Mouse (Mus musculus) lung, embryonic 16.5 days (tissue): ENCODE results near the gene Slit3. TPM values are rescaled to one million over a fixed set of nuclear protein-coding genes. Genes with fewer than 3 reads are reported as not detected.

Experiments
- ATAC-seq: fragments of 200-750 bp; cut with Nextera tagmentation; 2 replicates; pipeline ENCODE4 v1.8.0; 2017; ENCODE audit warnings: low read depth, mild to moderate bottlenecking, moderate library complexity
- H3K27ac ChIP-seq: fragments of 300-500 bp; sonication (generic); 2 replicates; pipeline ENCODE4 v1.5.1; 2014; ENCODE audit warnings: mild to moderate bottlenecking, control low read depth, low read length
- H3K27me3 ChIP-seq: fragments of 300-500 bp; sonication (generic); 2 replicates; pipeline ENCODE4 v1.6.1; 2014; ENCODE audit warnings: low read depth, low read length, mixed read lengths; ENCODE audit not compliant: control insufficient read depth, insufficient read depth
- H3K36me3 ChIP-seq: fragments of 300-500 bp; sonication (generic); 2 replicates; pipeline ENCODE4 v1.6.1; 2014; ENCODE audit warnings: low read length; ENCODE audit not compliant: control insufficient read depth, insufficient read depth
- H3K4me1 ChIP-seq: fragments of 300-500 bp; sonication (generic); replicated peaks from 2 replicates; pipeline ENCODE4 v1.6.1; 2014; ENCODE audit warnings: low read length, mixed read lengths; ENCODE audit not compliant: control insufficient read depth, insufficient read depth
- H3K4me2 ChIP-seq: fragments of 300-500 bp; sonication (generic); 2 replicates; pipeline ENCODE4 v1.6.1; 2014; ENCODE audit warnings: low read depth, low read length, control low read depth
- H3K4me3 ChIP-seq: fragments of 300-500 bp; sonication (generic); 2 replicates; pipeline ENCODE4 v1.5.1; 2014; ENCODE audit warnings: mild to moderate bottlenecking, low read length, control low read depth
- H3K9ac ChIP-seq: fragments of 300-500 bp; sonication (generic); 2 replicates; pipeline ENCODE4 v1.6.1; 2014; ENCODE audit warnings: low read length, control low read depth
- H3K9me3 ChIP-seq: fragments of 300-500 bp; sonication (generic); 2 replicates; pipeline ENCODE4 v1.6.1; 2016; ENCODE audit warnings: low read length; ENCODE audit not compliant: control insufficient read depth
- WGBS: fragments of 180-500 bp; shearing (Covaris S2); extraction: QIAGEN DNeasy Blood & Tissue Kit; methylation state at CpG from one replicate; pipeline ENCODE4 v1.1.7; 2014; 5-methylcytosine and 5-hydroxymethylcytosine counted together
- polyA plus RNA-seq: library from polyadenylated mRNA; unstranded; fragments of >200 nt; fragmentation: Nextera tagmentation; extraction: Ambion mirVana; gene quantifications from 2 replicates; pipeline ENCODE4 v1.2.1, GENCODE M21; 2015

The Slit3 gene
- polyA plus RNA-seq, 1 experiment from 2014 or later = 9.1 TPM

- peak; percentile 20; the same call in 1 of the 2 replicates for ATAC-seq
- H3K4me2 ChIP-seq = no peak overlapping the region
- peaks cover 16% of the 10 kb centered on the region for H3K4me1 ChIP-seq
- no peaks in the 10 kb centered on the region for H3K9me3 ChIP-seq
- 41% methylated on average over 3 of the region's 3 CpGs for WGBS
- no peaks in the 10 kb centered on the region for H3K27me3 ChIP-seq
- no peak overlapping the region for H3K4me3 ChIP-seq
- H3K36me3 ChIP-seq = no peaks in the 10 kb centered on the region
- no peak overlapping the region for H3K9ac ChIP-seq
- no peak overlapping the region for H3K27ac ChIP-seq
Measured at GRCm38 (mm10) chr11:35295162-35295799, 174.3 kb downstream of the Slit3 start.

- WGBS = 91% methylated on average over 5 of the region's 5 CpGs
- H3K4me2 ChIP-seq = no peak overlapping the region
- no peaks in the 10 kb centered on the region for H3K9me3 ChIP-seq
- H3K9ac ChIP-seq = no peak overlapping the region
- no peak overlapping the region for H3K27ac ChIP-seq
- H3K4me1 ChIP-seq = peaks cover 16% of the 10 kb centered on the region
- H3K36me3 ChIP-seq = no peaks in the 10 kb centered on the region
- no peak overlapping the region for H3K4me3 ChIP-seq
- H3K27me3 ChIP-seq = no peaks in the 10 kb centered on the region
- no peak for ATAC-seq
Measured at GRCm38 (mm10) chr11:35296803-35297202, 175.8 kb downstream of the Slit3 start.

- Histone ChIP-seq H3K9ac (no peak overlapping the region), H3K4me1 (peaks cover 16% of the 10 kb centered on the region), H3K4me3 (no peak overlapping the region), H3K27me3 (no peaks in the 10 kb centered on the region), H3K36me3 (no peaks in the 10 kb centered on the region), H3K27ac (no peak overlapping the region), H3K9me3 (no peaks in the 10 kb centered on the region), H3K4me2 (no peak overlapping the region)
- peak; percentile 58 for ATAC-seq
- WGBS = 43% methylated on average over 5 of the region's 5 CpGs
Measured at GRCm38 (mm10) chr11:35297319-35297718, 176.3 kb downstream of the Slit3 start.

GRCm38 (mm10) chr11:35298526-35298925 is 177.5 kb downstream of the Slit3 start:
- Histone ChIP-seq H3K36me3 (no peaks in the 10 kb centered on the region), H3K4me2 (no peak overlapping the region), H3K27me3 (no peaks in the 10 kb centered on the region), H3K27ac (no peak overlapping the region), H3K9me3 (no peaks in the 10 kb centered on the region), H3K4me3 (no peak overlapping the region), H3K4me1 (peaks cover 16% of the 10 kb centered on the region), H3K9ac (no peak overlapping the region)
- 68% methylated on average over 2 of the region's 2 CpGs for WGBS
- ATAC-seq = no peak

- no peaks in the 10 kb centered on the region for H3K27me3 ChIP-seq
- H3K27ac ChIP-seq = no peak overlapping the region
- 82% methylated on average over 7 of the region's 7 CpGs for WGBS
- H3K4me3 ChIP-seq = no peak overlapping the region
- peaks cover 19% of the 10 kb centered on the region for H3K4me1 ChIP-seq
- no peak overlapping the region for H3K9ac ChIP-seq
- no peak for ATAC-seq
- H3K9me3 ChIP-seq = no peaks in the 10 kb centered on the region
- no peak overlapping the region for H3K4me2 ChIP-seq
- no peaks in the 10 kb centered on the region for H3K36me3 ChIP-seq
Measured at GRCm38 (mm10) chr11:35299857-35300375, 178.9 kb downstream of the Slit3 start.

- Histone ChIP-seq H3K36me3 (no peaks in the 10 kb centered on the region), H3K4me2 (no peak overlapping the region), H3K4me3 (no peak overlapping the region), H3K27ac (no peak overlapping the region), H3K9me3 (no peaks in the 10 kb centered on the region), H3K27me3 (no peaks in the 10 kb centered on the region), H3K4me1 (peaks cover 11% of the 10 kb centered on the region), H3K9ac (no peak overlapping the region)
- no peak for ATAC-seq
- 81% methylated on average over 5 of the region's 5 CpGs for WGBS
Measured at GRCm38 (mm10) chr11:35302272-35302671, 181.2 kb downstream of the Slit3 start.

GRCm38 (mm10) chr11:35304216-35304975 is 183.4 kb downstream of the Slit3 start:
- 77% methylated on average over 8 of the region's 8 CpGs for WGBS
- Histone ChIP-seq H3K36me3 (no peaks in the 10 kb centered on the region), H3K4me1 (0 out of 2 replicates have a peak, but pooled peaks cover 5% of the 10 kb centered on the region), H3K27ac (no peak overlapping the region), H3K9ac (no peak overlapping the region), H3K9me3 (no peaks in the 10 kb centered on the region), H3K4me3 (no peak overlapping the region), H3K4me2 (no peak overlapping the region), H3K27me3 (no peaks in the 10 kb centered on the region)
- no peak for ATAC-seq

- ATAC-seq = no peak
- WGBS = 62% methylated on average over 5 of the region's 5 CpGs
Measured at GRCm38 (mm10) chr11:35305111-35305510, 184.1 kb downstream of the Slit3 start.

GRCm38 (mm10) chr11:35305910-35306309 is 184.9 kb downstream of the Slit3 start:
- H3K36me3 ChIP-seq = no peaks in the 10 kb centered on the region
- ATAC-seq = no peak
- no peak overlapping the region for H3K9ac ChIP-seq
- H3K27me3 ChIP-seq = no peaks in the 10 kb centered on the region
- no peaks in the 10 kb centered on the region for H3K9me3 ChIP-seq
- WGBS = 77% methylated on average over 3 of the region's 3 CpGs
- H3K27ac ChIP-seq = no peak overlapping the region
- 0 out of 2 replicates have a peak, but pooled peaks cover 5% of the 10 kb centered on the region for H3K4me1 ChIP-seq
- H3K4me3 ChIP-seq = no peak overlapping the region
- H3K4me2 ChIP-seq = no peak overlapping the region

More at GRCm38 (mm10) chr11:35305111-35305510, 184.1 kb downstream of the Slit3 start:
- no peak overlapping the region for H3K4me3 ChIP-seq
- no peaks in the 10 kb centered on the region for H3K36me3 ChIP-seq
- no peaks in the 10 kb centered on the region for H3K9me3 ChIP-seq
- H3K9ac ChIP-seq = no peak overlapping the region
- H3K4me2 ChIP-seq = no peak overlapping the region
- 0 out of 2 replicates have a peak, but pooled peaks cover 5% of the 10 kb centered on the region for H3K4me1 ChIP-seq
- H3K27ac ChIP-seq = no peak overlapping the region
- H3K27me3 ChIP-seq = no peaks in the 10 kb centered on the region
